Mouse (Mus musculus): ENCODE data around the gene Set.

Set gene

GRCm38 (mm10) chr2:30062249-30063093 lies 5.3 kb downstream of the Set start:
- peak; percentile 39 for DNase-seq

- DNase-seq = no peak
Measured at GRCm38 (mm10) chr2:30063235-30063634, 6.1 kb downstream of the Set start.

GRCm38 (mm10) chr2:30063791-30064190 lies 6.6 kb downstream of the Set start:
- no peak for DNase-seq

GRCm38 (mm10) chr2:30064298-30064697 lies 7.1 kb downstream of the Set start:
- DNase-seq = no peak

- DNase-seq = peak; percentile 95
Measured at GRCm38 (mm10) chr2:30066046-30066901, 9.1 kb downstream of the Set start.

GRCm38 (mm10) chr2:30067031-30067888 lies 10.1 kb downstream of the Set start:
- DNase-seq = peak; percentile 37

- no peak for DNase-seq
Measured at GRCm38 (mm10) chr2:30067962-30068361, 10.8 kb downstream of the Set start.

GRCm38 (mm10) chr2:30072875-30073274 lies 15.7 kb downstream of the Set start:
- no peak for DNase-seq

- DNase-seq = no peak
Measured at GRCm38 (mm10) chr2:30073285-30073684, 16.1 kb downstream of the Set start.

- DNase-seq = no peak
Measured at GRCm38 (mm10) chr2:30075625-30076024, 18.4 kb downstream of the Set start.

- DNase-seq = no peak
Measured at GRCm38 (mm10) chr2:30076439-30076838, 19.3 kb downstream of the Set start.

- DNase-seq = no peak
Measured at GRCm38 (mm10) chr2:30076959-30077358, 19.8 kb downstream of the Set start.

GRCm38 (mm10) chr2:30077502-30078348 lies 20.5 kb downstream of the Set start, which contains the start of gene Pkn3:
TSS of gene Pkn3 (plus strand) at chr2:30077684.
- DNase-seq = peak; percentile 69

- no peak for DNase-seq
Measured at GRCm38 (mm10) chr2:30078349-30078712, 21.2 kb downstream of the Set start.

- DNase-seq = no peak
Measured at GRCm38 (mm10) chr2:30078760-30079159, 21.6 kb downstream of the Set start.

GRCm38 (mm10) chr2:30080181-30080800 lies 23.1 kb downstream of the Set start:
- no peak for DNase-seq

GRCm38 (mm10) chr2:30084113-30084512 lies 26.9 kb downstream of the Set start:
- no peak for DNase-seq

GRCm38 (mm10) chr2:30084632-30085031 lies 27.5 kb downstream of the Set start:
- DNase-seq = no peak

GRCm38 (mm10) chr2:30087310-30087709 lies 30.1 kb downstream of the Set start:
- no peak for DNase-seq

- DNase-seq = no peak
Measured at GRCm38 (mm10) chr2:30091521-30091920, 34.3 kb downstream of the Set start.

GRCm38 (mm10) chr2:30092280-30092918 lies 35.2 kb downstream of the Set start:
- no peak for DNase-seq
